Mouse (Mus musculus) thymus, adult 2 months (tissue): ENCODE measurements around the gene Adsl.

Experiments used
- CTCF ChIP-seq: fragments of 200-500 bp; IDR thresholded peaks from 2 replicates; pipeline ENCODE4 v1.5.1; 2012; ENCODE audit warnings: mild to moderate bottlenecking, control low read depth, low read length, moderate library complexity, borderline replicate concordance; ENCODE audit not compliant: control insufficient read depth, poor library complexity, insufficient read depth; ENCODE audit errors: extremely low read depth
- POLR2A ChIP-seq: fragments of 200-500 bp; IDR thresholded peaks from 2 replicates; pipeline ENCODE4 v1.6.1; 2012; ENCODE audit warnings: mild to moderate bottlenecking, low read length, control low read depth, moderate library complexity; ENCODE audit not compliant: control insufficient read depth, poor library complexity, insufficient read depth; ENCODE audit errors: extremely low read depth

DNA sequence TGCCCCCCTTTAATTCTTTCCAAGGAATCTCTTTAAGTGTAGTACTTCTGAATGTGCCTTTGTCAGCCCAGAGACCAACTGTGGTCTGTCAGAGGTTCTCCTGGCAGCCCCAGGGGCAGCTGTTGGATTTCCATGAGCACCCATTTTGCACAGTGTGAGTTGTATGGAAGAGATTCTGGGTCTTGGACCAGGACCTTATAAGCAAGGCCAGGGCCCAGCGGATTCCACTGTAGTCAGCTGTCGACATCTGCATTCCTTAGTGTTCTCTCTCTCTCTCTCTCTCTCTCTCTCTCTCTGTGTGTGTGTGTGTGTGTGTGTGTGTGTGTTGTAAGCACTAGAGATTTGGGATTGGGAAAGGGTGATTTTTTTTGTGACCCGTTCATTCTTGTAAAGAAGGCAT is 11.6 kb upstream of the Adsl start:
- TF ChIP-seq CTCF (no peak), POLR2A (no peak)
